In the genomic region with DNA sequence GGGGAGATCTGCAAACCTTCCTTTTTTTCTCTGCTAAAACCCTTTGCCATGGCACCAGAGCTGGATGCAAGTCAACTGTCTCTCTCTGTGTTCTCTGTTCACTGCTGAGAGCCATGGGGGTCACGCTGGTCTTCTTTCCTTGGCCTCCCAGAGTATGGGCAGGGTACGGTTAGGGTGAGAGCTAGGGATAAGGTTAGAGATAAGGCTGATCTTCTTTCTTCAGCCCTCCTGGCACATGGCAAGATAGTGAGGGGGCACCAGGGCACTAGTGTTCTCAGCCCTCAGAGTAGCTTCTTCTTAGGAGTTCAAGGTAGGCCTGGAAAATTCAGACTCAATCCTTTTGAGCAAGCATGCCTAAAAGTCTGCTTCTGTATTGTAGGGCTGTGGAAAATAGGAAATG, we compare ENCODE assay signal across 28 mouse cellular contexts.
DNase-seq lines count a peak whose midpoint lies in the region; ATAC-seq and TF ChIP-seq lines count a peak whose summit lies in the region.
"Had no signal": no experiment of that assay in that cellular context is flagged by ENCODE, and none has a peak within 500 bp of the region (broad histone marks: within the 10 kb centered on the region; RNA-seq: fewer than 3 reads in every experiment).

No protein-coding gene starts in this region.

- peak; percentile 66; the same call in 1 of the 2 replicates for ATAC-seq in stomach, embryonic 15.5 days (ENCODE audit: insufficient read depth, low FRiP score, low read depth)
- no peak for ATAC-seq in stomach, postnatal 0 days (ENCODE audit: low FRiP score, low TSS enrichment)
- ATAC-seq in liver, embryonic 11.5 days (replicated peaks; ENCODE audit: low FRiP score), result peak; percentile 81
- ATAC-seq in liver, embryonic 16.5 days (ENCODE audit: low read depth), result peak; percentile 88
- no peak for ATAC-seq in cerebellum, adult (ENCODE audit: insufficient number of reproducible peaks, low FRiP score, low TSS enrichment)
- ATAC-seq: CD4-positive, CD25-positive, alpha-beta regulatory T cell, adult 4 months; forebrain, embryonic 16.5 days had no signal

- H3K27ac ChIP-seq in stomach, embryonic 15.5 days, result no peak overlapping the region
- no peak overlapping the region for H3K27ac ChIP-seq in stomach, postnatal 0 days (replicated peaks)
- H3K27ac ChIP-seq in liver, embryonic 11.5 days (ENCODE audit: low read depth, low read length), result no peak overlapping the region
- H3K27ac ChIP-seq in liver, embryonic 16.5 days (ENCODE audit: low read length), result peak overlapping the region; percentile 35; the same call in 1 of the 2 replicates
- H3K27ac ChIP-seq: gastrocnemius, adult 2 months; hindbrain, embryonic 14.5 days; left cerebral cortex, adult 2 months; limb, embryonic 13.5 days; neural tube, embryonic 12.5 days had no signal

- H3K4me3 ChIP-seq in stomach, embryonic 15.5 days (replicated peaks), result no peak overlapping the region
- no peak overlapping the region for H3K4me3 ChIP-seq in stomach, postnatal 0 days (ENCODE audit: low read depth, low read length)
- no peak overlapping the region for H3K4me3 ChIP-seq in liver, embryonic 11.5 days (ENCODE audit: low read depth, low read length)
- H3K4me3 ChIP-seq in liver, embryonic 16.5 days (ENCODE audit: low read depth, low read length), result no peak overlapping the region
- H3K4me3 ChIP-seq: gastrocnemius, adult 2 months; heart, embryonic 12.5 days; left cerebral cortex, adult 2 months; limb, embryonic 13.5 days; myocyte; neural tube, embryonic 12.5 days had no signal

- H3K9ac ChIP-seq in stomach, embryonic 15.5 days, result no peak overlapping the region
- no peak overlapping the region for H3K9ac ChIP-seq in stomach, postnatal 0 days (ENCODE audit: low read length)
- no peak overlapping the region for H3K9ac ChIP-seq in liver, embryonic 11.5 days (ENCODE audit: low read depth, low read length)
- H3K9ac ChIP-seq in liver, embryonic 16.5 days (ENCODE audit: low read depth, low read length), result no peak overlapping the region
- H3K9ac ChIP-seq: heart, embryonic 12.5 days; hindbrain, embryonic 14.5 days; limb, embryonic 13.5 days; neural tube, embryonic 12.5 days had no signal

- TF ChIP-seq EP300 in stomach, postnatal 0 days (optimal IDR thresholded peaks at IDR 0.05), result no peak

- H3K36me3 ChIP-seq in stomach, embryonic 15.5 days, result no peaks in the 10 kb centered on the region
- H3K36me3 ChIP-seq in stomach, postnatal 0 days (ENCODE audit: control insufficient read depth, insufficient read depth, low read length), result no peaks in the 10 kb centered on the region
- H3K36me3 ChIP-seq in liver, embryonic 11.5 days (ENCODE audit: control insufficient read depth, insufficient read depth, low read length), result no peaks in the 10 kb centered on the region
- H3K36me3 ChIP-seq in liver, embryonic 16.5 days (ENCODE audit: control insufficient read depth, insufficient read depth), result no peaks in the 10 kb centered on the region
- H3K36me3 ChIP-seq: heart, embryonic 12.5 days; limb, embryonic 13.5 days; neural tube, embryonic 12.5 days had no signal

- no peak overlapping the region for H3K4me2 ChIP-seq in stomach, embryonic 15.5 days
- H3K4me2 ChIP-seq in stomach, postnatal 0 days (replicated peaks; ENCODE audit: low read depth), result no peak overlapping the region
- H3K4me2 ChIP-seq in liver, embryonic 11.5 days, result no peak overlapping the region
- peak overlapping the region; percentile 15; the same call in 1 of the 2 replicates for H3K4me2 ChIP-seq in liver, embryonic 16.5 days (ENCODE audit: low read depth, low read length)
- H3K4me2 ChIP-seq: heart, embryonic 12.5 days; hindbrain, embryonic 14.5 days; limb, embryonic 13.5 days; midbrain, embryonic 11.5 days; neural tube, embryonic 12.5 days had no signal

- DNase-seq in stomach, postnatal 0 days (ENCODE audit: low spot score), result no peak
- no peak for DNase-seq in liver, embryonic 11.5 days (ENCODE audit: low spot score)
- no peak for DNase-seq in lung, postnatal 14 days
- no peak for DNase-seq in ovary, adult 18-20 months (ENCODE audit: low spot score)
- DNase-seq: adrenal gland, postnatal 25 days; cerebellum, adult 8-10 months; cerebellum, postnatal 25 days; gastrocnemius, adult 2 months; gastrocnemius, postnatal 36 days; heart, adult 18-20 months; heart, postnatal 4 days; kidney, adult 11 months; kidney, postnatal 14 days; lung, adult 2 months; lung, postnatal 10 days; right cerebral cortex, postnatal 4 days had no signal

- TF ChIP-seq CTCF in stomach, postnatal 0 days (IDR thresholded peaks at IDR 0.05; ENCODE audit: low read depth), result no peak

- 87% methylated on average over 2 of the region's 2 CpGs for WGBS in stomach, embryonic 15.5 days
- 90% methylated on average over 2 of the region's 2 CpGs for WGBS in stomach, postnatal 0 days
- 60% methylated on average over 2 of the region's 2 CpGs for WGBS in liver, embryonic 11.5 days
- 35% methylated on average over 2 of the region's 2 CpGs for WGBS in liver, embryonic 16.5 days (ENCODE audit: insufficient replicate concordance)

- H3K27me3 ChIP-seq in stomach, embryonic 15.5 days (replicated peaks), result no peaks in the 10 kb centered on the region
- no peaks in the 10 kb centered on the region for H3K27me3 ChIP-seq in stomach, postnatal 0 days (ENCODE audit: control insufficient read depth, insufficient read depth, low read length)
- no peaks in the 10 kb centered on the region for H3K27me3 ChIP-seq in liver, embryonic 11.5 days (replicated peaks; ENCODE audit: control insufficient read depth, insufficient read depth, low read length)
- H3K27me3 ChIP-seq in liver, embryonic 16.5 days (ENCODE audit: control insufficient read depth, insufficient read depth, low read depth, low read length), result no peaks in the 10 kb centered on the region
- H3K27me3 ChIP-seq: heart, embryonic 12.5 days; limb, embryonic 13.5 days; neural tube, embryonic 12.5 days had no signal

- no peaks in the 10 kb centered on the region for H3K9me3 ChIP-seq in stomach, embryonic 15.5 days
- H3K9me3 ChIP-seq in stomach, postnatal 0 days (ENCODE audit: control insufficient read depth, low read length), result no peaks in the 10 kb centered on the region
- no peaks in the 10 kb centered on the region for H3K9me3 ChIP-seq in liver, embryonic 11.5 days (ENCODE audit: control insufficient read depth, low read length)
- no peaks in the 10 kb centered on the region for H3K9me3 ChIP-seq in liver, embryonic 16.5 days (replicated peaks; ENCODE audit: control insufficient read depth, low read length)
- H3K9me3 ChIP-seq: heart, embryonic 12.5 days; limb, embryonic 13.5 days; neural tube, embryonic 12.5 days had no signal

- no peaks in the 10 kb centered on the region for H3K4me1 ChIP-seq in stomach, embryonic 15.5 days
- H3K4me1 ChIP-seq in stomach, postnatal 0 days (replicated peaks; ENCODE audit: control insufficient read depth, insufficient read depth), result no peaks in the 10 kb centered on the region
- H3K4me1 ChIP-seq in liver, embryonic 11.5 days (replicated peaks; ENCODE audit: control insufficient read depth, insufficient read depth, low read length), result no peaks in the 10 kb centered on the region
- peaks cover 32% of the 10 kb centered on the region for H3K4me1 ChIP-seq in liver, embryonic 16.5 days (ENCODE audit: control insufficient read depth, low read depth, low read length)

Comparison
In these comparisons a context has a peak if more than half of its experiments do, and no peak if none do; other contexts are left out.
1. ATAC-seq: peak in stomach, embryonic 15.5 days (single experiment), liver, embryonic 11.5 days (single experiment) and liver, embryonic 16.5 days (single experiment); none in stomach, postnatal 0 days (single experiment) and cerebellum, adult (single experiment).